Mouse (Mus musculus): ENCODE data around the gene Tmem131l. TPM values are rescaled to one million over a fixed set of nuclear protein-coding genes. Genes with fewer than 3 reads are reported as not detected.

Gene Tmem131l
- total and polyA plus RNA-seq, 2 experiments from 2014 or later, result 22.5 to 37.3 TPM

GRCm38 (mm10) chr3:83938871-83939270, 101.1 kb downstream of the Tmem131l start:
- H3K4me2 ChIP-seq (ENCODE audit: low read depth, low read length, poor library complexity, severe bottlenecking), result no peak overlapping the region
- DNase-seq (ENCODE audit: low spot score), result no peak
- no peak overlapping the region for H3K4me3 ChIP-seq (ENCODE audit: low read depth, low read length)
- no peak overlapping the region for H3K27ac ChIP-seq (ENCODE audit: low read depth, low read length)
- no peak for ATAC-seq (ENCODE audit: low FRiP score)
- no peak for TF ChIP-seq CTCF (IDR thresholded peaks at IDR 0.05)
- no peak overlapping the region for H3K9ac ChIP-seq (replicated peaks; ENCODE audit: low read length, poor library complexity, severe bottlenecking)
- H3K9me3 ChIP-seq (ENCODE audit: low read length), result no peaks in the 10 kb centered on the region
- H3K4me1 ChIP-seq (ENCODE audit: insufficient read depth, low read length), result no peaks in the 10 kb centered on the region
- peaks cover 6% of the 10 kb centered on the region for H3K36me3 ChIP-seq (ENCODE audit: insufficient read depth, low read length)
- 40% methylated on average over 5 of the region's 5 CpGs for WGBS
- H3K27me3 ChIP-seq (ENCODE audit: insufficient read depth, low read length), result no peaks in the 10 kb centered on the region

- H3K4me3 ChIP-seq (ENCODE audit: low read depth, low read length), result no peak overlapping the region
- TF ChIP-seq CTCF (IDR thresholded peaks at IDR 0.05), result no peak
- 83% methylated on average over 10 of the region's 10 CpGs for WGBS
Observed at GRCm38 (mm10) chr3:83934514-83934913, 105.5 kb downstream of the Tmem131l start.

GRCm38 (mm10) chr3:83915768-83916496, 124.0 kb downstream of the Tmem131l start:
- H3K27ac ChIP-seq (ENCODE audit: low read depth, low read length), result no peak overlapping the region
- 0 out of 2 replicates have a peak overlapping the region, but pooled peaks have one; percentile 24 for H3K9ac ChIP-seq (replicated peaks; ENCODE audit: low read length, poor library complexity, severe bottlenecking)
- H3K4me1 ChIP-seq (ENCODE audit: insufficient read depth, low read length), result no peaks in the 10 kb centered on the region
- TF ChIP-seq CTCF (IDR thresholded peaks at IDR 0.05), result peak; percentile 85
- no peak overlapping the region for H3K4me3 ChIP-seq (ENCODE audit: low read depth, low read length)
- H3K36me3 ChIP-seq (ENCODE audit: insufficient read depth, low read length), result peaks cover 28% of the 10 kb centered on the region
- WGBS, result 77% methylated on average over 11 of the region's 11 CpGs
- peak; percentile 78 for DNase-seq (ENCODE audit: low spot score)
- ATAC-seq (ENCODE audit: low FRiP score), result peak; percentile 52
- no peak overlapping the region for H3K4me2 ChIP-seq (ENCODE audit: low read depth, low read length, poor library complexity, severe bottlenecking)
- no peaks in the 10 kb centered on the region for H3K27me3 ChIP-seq (ENCODE audit: insufficient read depth, low read length)
- no peaks in the 10 kb centered on the region for H3K9me3 ChIP-seq (ENCODE audit: low read length)

More at GRCm38 (mm10) chr3:83934514-83934913, 105.5 kb downstream of the Tmem131l start:
- DNase-seq (ENCODE audit: low spot score) (no peak), ATAC-seq (ENCODE audit: low FRiP score) (no peak)
- Histone ChIP-seq H3K9ac (replicated peaks; ENCODE audit: low read length, poor library complexity, severe bottlenecking) (no peak overlapping the region), H3K27ac (ENCODE audit: low read depth, low read length) (no peak overlapping the region), H3K9me3 (ENCODE audit: low read length) (no peaks in the 10 kb centered on the region), H3K4me1 (ENCODE audit: insufficient read depth, low read length) (no peaks in the 10 kb centered on the region), H3K36me3 (ENCODE audit: insufficient read depth, low read length) (peaks cover 35% of the 10 kb centered on the region), H3K4me2 (ENCODE audit: low read depth, low read length, poor library complexity, severe bottlenecking) (no peak overlapping the region), H3K27me3 (ENCODE audit: insufficient read depth, low read length) (no peaks in the 10 kb centered on the region)

GRCm38 (mm10) chr3:83915102-83915501, 124.9 kb downstream of the Tmem131l start:
- WGBS, result 84% methylated on average over 3 of the region's 3 CpGs
- Histone ChIP-seq H3K36me3 (ENCODE audit: insufficient read depth, low read length) (peaks cover 28% of the 10 kb centered on the region), H3K4me3 (ENCODE audit: low read depth, low read length) (no peak overlapping the region), H3K9me3 (ENCODE audit: low read length) (no peaks in the 10 kb centered on the region), H3K4me1 (ENCODE audit: insufficient read depth, low read length) (no peaks in the 10 kb centered on the region), H3K27me3 (ENCODE audit: insufficient read depth, low read length) (no peaks in the 10 kb centered on the region), H3K9ac (replicated peaks; ENCODE audit: low read length, poor library complexity, severe bottlenecking) (no peak overlapping the region), H3K4me2 (ENCODE audit: low read depth, low read length, poor library complexity, severe bottlenecking) (no peak overlapping the region), H3K27ac (ENCODE audit: low read depth, low read length) (no peak overlapping the region)
- no peak for DNase-seq (ENCODE audit: low spot score)
- TF ChIP-seq CTCF (IDR thresholded peaks at IDR 0.05), result no peak
- ATAC-seq (ENCODE audit: low FRiP score), result no peak

- H3K36me3 ChIP-seq (ENCODE audit: insufficient read depth, low read length), result peaks cover 34% of the 10 kb centered on the region
Observed at GRCm38 (mm10) chr3:83910707-83911106, 129.3 kb downstream of the Tmem131l start.

GRCm38 (mm10) chr3:83906185-83906584, 133.8 kb downstream of the Tmem131l start:
- H3K36me3 ChIP-seq (ENCODE audit: insufficient read depth, low read length), result peaks cover 55% of the 10 kb centered on the region
- no peak overlapping the region for H3K4me2 ChIP-seq (ENCODE audit: low read depth, low read length, poor library complexity, severe bottlenecking)
- no peak overlapping the region for H3K9ac ChIP-seq (replicated peaks; ENCODE audit: low read length, poor library complexity, severe bottlenecking)
- H3K27me3 ChIP-seq (ENCODE audit: insufficient read depth, low read length), result no peaks in the 10 kb centered on the region
- no peak overlapping the region for H3K27ac ChIP-seq (ENCODE audit: low read depth, low read length)
- 90% methylated on average over 9 of the region's 9 CpGs for WGBS
- no peak overlapping the region for H3K4me3 ChIP-seq (ENCODE audit: low read depth, low read length)
- TF ChIP-seq CTCF (IDR thresholded peaks at IDR 0.05), result no peak
- H3K9me3 ChIP-seq (ENCODE audit: low read length), result no peaks in the 10 kb centered on the region
- H3K4me1 ChIP-seq (ENCODE audit: insufficient read depth, low read length), result no peaks in the 10 kb centered on the region
- ATAC-seq (ENCODE audit: low FRiP score) (no peak), DNase-seq (ENCODE audit: low spot score) (no peak)

More at GRCm38 (mm10) chr3:83910707-83911106, 129.3 kb downstream of the Tmem131l start:
- Histone ChIP-seq H3K4me1 (ENCODE audit: insufficient read depth, low read length) (no peaks in the 10 kb centered on the region), H3K27ac (ENCODE audit: low read depth, low read length) (no peak overlapping the region), H3K27me3 (ENCODE audit: insufficient read depth, low read length) (no peaks in the 10 kb centered on the region), H3K4me3 (ENCODE audit: low read depth, low read length) (no peak overlapping the region), H3K9me3 (ENCODE audit: low read length) (no peaks in the 10 kb centered on the region), H3K9ac (replicated peaks; ENCODE audit: low read length, poor library complexity, severe bottlenecking) (no peak overlapping the region), H3K4me2 (ENCODE audit: low read depth, low read length, poor library complexity, severe bottlenecking) (no peak overlapping the region)
- 93% methylated on average over 5 of the region's 5 CpGs for WGBS
- ATAC-seq (ENCODE audit: low FRiP score), result no peak
- no peak for TF ChIP-seq CTCF (IDR thresholded peaks at IDR 0.05)
- no peak for DNase-seq (ENCODE audit: low spot score)

Data from midbrain, postnatal 0 days (tissue).